Mouse (Mus musculus): Measurements from ENCODE around the gene Rad9b. TPM values are rescaled to one million over a fixed set of nuclear protein-coding genes. Genes with fewer than 3 reads are reported as not detected.

Gene Rad9b
- polyA plus RNA-seq, 1 experiment from 2014 or later = 11.7 TPM

GRCm38 (mm10) chr5:122344260-122344659, 9.8 kb downstream of the Rad9b start:
- Histone ChIP-seq H3K27ac (no peak overlapping the region), H3K4me3 (no peak overlapping the region), H3K36me3 (no peaks in the 10 kb centered on the region), H3K27me3 (replicated peaks) (no peaks in the 10 kb centered on the region), H3K4me2 (replicated peaks) (no peak overlapping the region), H3K9me3 (0 out of 2 replicates have a peak, but pooled peaks cover 2% of the 10 kb centered on the region), H3K9ac (no peak overlapping the region), H3K4me1 (no peaks in the 10 kb centered on the region)
- WGBS = 12% methylated on average over 5 of the region's 5 CpGs
- no peak for ATAC-seq (ENCODE audit: low FRiP score, low read depth)

GRCm38 (mm10) chr5:122343768-122344167, 10.3 kb downstream of the Rad9b start:
- H3K27me3 ChIP-seq (replicated peaks) = no peaks in the 10 kb centered on the region
- 0 out of 2 replicates have a peak, but pooled peaks cover 2% of the 10 kb centered on the region for H3K9me3 ChIP-seq
- no peak overlapping the region for H3K4me2 ChIP-seq (replicated peaks)
- no peak overlapping the region for H3K27ac ChIP-seq
- H3K4me1 ChIP-seq = no peaks in the 10 kb centered on the region
- H3K9ac ChIP-seq = no peak overlapping the region
- H3K4me3 ChIP-seq = no peak overlapping the region
- WGBS = 57% methylated on average over 7 of the region's 7 CpGs
- ATAC-seq (ENCODE audit: low FRiP score, low read depth) = no peak
- no peaks in the 10 kb centered on the region for H3K36me3 ChIP-seq

- Histone ChIP-seq H3K4me1 (no peaks in the 10 kb centered on the region), H3K9me3 (0 out of 2 replicates have a peak, but pooled peaks cover 2% of the 10 kb centered on the region), H3K4me2 (replicated peaks) (no peak overlapping the region), H3K36me3 (no peaks in the 10 kb centered on the region), H3K9ac (no peak overlapping the region), H3K4me3 (no peak overlapping the region), H3K27ac (no peak overlapping the region), H3K27me3 (replicated peaks) (no peaks in the 10 kb centered on the region)
- no peak for ATAC-seq (ENCODE audit: low FRiP score, low read depth)
- 77% methylated on average over 1 of the region's 1 CpGs for WGBS
Measured at GRCm38 (mm10) chr5:122342874-122343273, 11.2 kb downstream of the Rad9b start.

- no peak overlapping the region for H3K4me2 ChIP-seq (replicated peaks)
- no peaks in the 10 kb centered on the region for H3K36me3 ChIP-seq
- H3K9me3 ChIP-seq = no peaks in the 10 kb centered on the region
- H3K27me3 ChIP-seq (replicated peaks) = no peaks in the 10 kb centered on the region
- no peak overlapping the region for H3K27ac ChIP-seq
- H3K4me3 ChIP-seq = no peak overlapping the region
- no peak overlapping the region for H3K9ac ChIP-seq
- ATAC-seq (ENCODE audit: low FRiP score, low read depth) = no peak
- no peaks in the 10 kb centered on the region for H3K4me1 ChIP-seq
- 92% methylated on average over 7 of the region's 7 CpGs for WGBS
Measured at GRCm38 (mm10) chr5:122336554-122337294, 17.3 kb downstream of the Rad9b start.

- Histone ChIP-seq H3K4me3 (no peak overlapping the region), H3K9ac (no peak overlapping the region), H3K36me3 (no peaks in the 10 kb centered on the region), H3K27ac (no peak overlapping the region), H3K27me3 (replicated peaks) (no peaks in the 10 kb centered on the region), H3K4me1 (no peaks in the 10 kb centered on the region), H3K9me3 (no peaks in the 10 kb centered on the region), H3K4me2 (replicated peaks) (no peak overlapping the region)
- WGBS = 70% methylated on average over 3 of the region's 3 CpGs
- ATAC-seq (ENCODE audit: low FRiP score, low read depth) = no peak
Measured at GRCm38 (mm10) chr5:122334682-122335081, 19.4 kb downstream of the Rad9b start.

DNA sequence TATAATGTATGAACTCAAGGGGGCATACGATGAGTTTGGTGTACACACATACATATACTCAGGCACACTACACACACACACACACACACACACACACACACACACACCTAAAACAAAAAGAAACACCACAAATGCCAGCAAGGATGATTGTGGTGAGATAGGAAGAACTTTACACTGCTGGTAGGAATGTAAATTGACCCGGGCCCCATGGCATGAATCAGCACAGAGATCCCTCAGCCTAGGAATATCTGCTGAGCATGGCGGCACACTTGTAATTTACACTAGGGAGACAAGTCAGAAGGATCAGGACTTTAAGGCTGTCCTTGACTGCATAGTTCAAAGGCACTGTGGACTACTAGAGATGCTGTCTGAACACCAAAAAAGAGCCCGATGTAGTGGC, 23.8 kb downstream of the Rad9b start:
- no peak overlapping the region for H3K4me3 ChIP-seq
- peaks cover 14% of the 10 kb centered on the region for H3K36me3 ChIP-seq
- WGBS = 88% methylated on average over 4 of the region's 4 CpGs
- H3K27ac ChIP-seq = no peak overlapping the region
- no peak overlapping the region for H3K4me2 ChIP-seq (replicated peaks)
- H3K27me3 ChIP-seq (replicated peaks) = no peaks in the 10 kb centered on the region
- H3K4me1 ChIP-seq = no peaks in the 10 kb centered on the region
- H3K9ac ChIP-seq = no peak overlapping the region
- no peak for ATAC-seq (ENCODE audit: low FRiP score, low read depth)
- H3K9me3 ChIP-seq = no peaks in the 10 kb centered on the region

- Histone ChIP-seq H3K9ac (no peak overlapping the region), H3K27me3 (replicated peaks) (no peaks in the 10 kb centered on the region), H3K4me2 (replicated peaks) (no peak overlapping the region), H3K9me3 (no peaks in the 10 kb centered on the region), H3K36me3 (peaks cover 26% of the 10 kb centered on the region), H3K4me3 (no peak overlapping the region), H3K27ac (no peak overlapping the region), H3K4me1 (no peaks in the 10 kb centered on the region)
- no peak for ATAC-seq (ENCODE audit: low FRiP score, low read depth)
- WGBS = 96% methylated on average over 3 of the region's 3 CpGs
Measured at GRCm38 (mm10) chr5:122327283-122327682, 26.8 kb downstream of the Rad9b start.

DNA sequence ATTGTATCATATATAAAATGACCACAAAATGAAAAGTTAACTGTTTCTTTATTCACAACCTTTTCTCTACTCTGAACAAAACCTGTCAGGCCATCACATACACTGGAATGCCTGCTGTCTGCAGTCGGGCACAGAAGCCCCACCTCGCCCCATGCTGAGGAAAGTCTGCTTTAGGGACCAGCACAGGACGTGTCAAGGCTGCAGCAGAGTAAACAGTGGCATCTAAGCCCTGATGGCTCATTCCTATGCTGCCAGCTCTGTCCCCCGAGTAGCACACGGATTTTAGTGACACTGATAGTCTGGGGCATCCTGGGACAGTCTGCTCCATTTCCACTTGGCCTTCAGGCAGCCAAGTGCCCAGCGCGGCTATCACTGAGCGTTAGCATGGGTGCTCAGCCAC, 28.6 kb downstream of the Rad9b start:
- no peak for ATAC-seq (ENCODE audit: low FRiP score, low read depth)
- Histone ChIP-seq H3K4me1 (no peaks in the 10 kb centered on the region), H3K4me2 (replicated peaks) (no peak overlapping the region), H3K9ac (no peak overlapping the region), H3K27ac (no peak overlapping the region), H3K27me3 (replicated peaks) (no peaks in the 10 kb centered on the region), H3K36me3 (peaks cover 44% of the 10 kb centered on the region), H3K9me3 (no peaks in the 10 kb centered on the region), H3K4me3 (no peak overlapping the region)
- 87% methylated on average over 8 of the region's 8 CpGs for WGBS

GRCm38 (mm10) chr5:122324608-122325431, 29.2 kb downstream of the Rad9b start:
- peaks cover 50% of the 10 kb centered on the region for H3K36me3 ChIP-seq
- no peak overlapping the region for H3K27ac ChIP-seq
- no peak overlapping the region for H3K9ac ChIP-seq
- no peak overlapping the region for H3K4me3 ChIP-seq
- no peak overlapping the region for H3K4me2 ChIP-seq (replicated peaks)
- 90% methylated on average over 23 of the region's 23 CpGs for WGBS
- H3K9me3 ChIP-seq = no peaks in the 10 kb centered on the region
- no peaks in the 10 kb centered on the region for H3K4me1 ChIP-seq
- no peak for ATAC-seq (ENCODE audit: low FRiP score, low read depth)
- H3K27me3 ChIP-seq (replicated peaks) = no peaks in the 10 kb centered on the region

DNA sequence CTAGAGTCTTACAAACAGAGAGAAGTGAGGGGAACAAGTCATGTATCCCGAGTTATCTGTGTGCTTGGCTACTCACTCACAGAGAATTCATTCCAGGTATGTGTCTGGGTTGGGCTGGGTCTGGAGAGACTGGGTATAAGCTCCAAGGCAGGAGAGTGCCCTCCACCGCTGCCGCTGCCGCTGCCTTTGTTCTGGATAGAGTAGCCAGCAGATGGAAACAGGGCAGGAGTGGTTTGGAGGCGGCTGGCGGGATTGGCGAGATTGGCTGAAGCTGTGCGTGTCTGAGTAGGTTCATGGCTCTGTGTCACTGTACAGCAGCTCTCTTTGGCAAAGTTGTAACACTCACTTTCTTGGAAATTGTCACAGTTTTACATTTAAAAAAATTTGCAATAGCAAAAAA, 30.5 kb downstream of the Rad9b start:
- Histone ChIP-seq H3K27me3 (replicated peaks) (no peaks in the 10 kb centered on the region), H3K36me3 (peaks cover 54% of the 10 kb centered on the region), H3K4me2 (replicated peaks) (no peak overlapping the region), H3K4me3 (no peak overlapping the region), H3K9me3 (no peaks in the 10 kb centered on the region), H3K27ac (no peak overlapping the region), H3K4me1 (no peaks in the 10 kb centered on the region), H3K9ac (no peak overlapping the region)
- 72% methylated on average over 8 of the region's 8 CpGs for WGBS
- no peak for ATAC-seq (ENCODE audit: low FRiP score, low read depth)

- peaks cover 51% of the 10 kb centered on the region for H3K36me3 ChIP-seq
- H3K4me3 ChIP-seq = no peak overlapping the region
- WGBS = 76% methylated on average over 12 of the region's 12 CpGs
- H3K4me2 ChIP-seq (replicated peaks) = no peak overlapping the region
- no peaks in the 10 kb centered on the region for H3K27me3 ChIP-seq (replicated peaks)
- H3K4me1 ChIP-seq = no peaks in the 10 kb centered on the region
- no peaks in the 10 kb centered on the region for H3K9me3 ChIP-seq
- no peak overlapping the region for H3K9ac ChIP-seq
- ATAC-seq (ENCODE audit: low FRiP score, low read depth) = no peak
- no peak overlapping the region for H3K27ac ChIP-seq
Measured at GRCm38 (mm10) chr5:122320205-122320781, 33.7 kb downstream of the Rad9b start.

DNA sequence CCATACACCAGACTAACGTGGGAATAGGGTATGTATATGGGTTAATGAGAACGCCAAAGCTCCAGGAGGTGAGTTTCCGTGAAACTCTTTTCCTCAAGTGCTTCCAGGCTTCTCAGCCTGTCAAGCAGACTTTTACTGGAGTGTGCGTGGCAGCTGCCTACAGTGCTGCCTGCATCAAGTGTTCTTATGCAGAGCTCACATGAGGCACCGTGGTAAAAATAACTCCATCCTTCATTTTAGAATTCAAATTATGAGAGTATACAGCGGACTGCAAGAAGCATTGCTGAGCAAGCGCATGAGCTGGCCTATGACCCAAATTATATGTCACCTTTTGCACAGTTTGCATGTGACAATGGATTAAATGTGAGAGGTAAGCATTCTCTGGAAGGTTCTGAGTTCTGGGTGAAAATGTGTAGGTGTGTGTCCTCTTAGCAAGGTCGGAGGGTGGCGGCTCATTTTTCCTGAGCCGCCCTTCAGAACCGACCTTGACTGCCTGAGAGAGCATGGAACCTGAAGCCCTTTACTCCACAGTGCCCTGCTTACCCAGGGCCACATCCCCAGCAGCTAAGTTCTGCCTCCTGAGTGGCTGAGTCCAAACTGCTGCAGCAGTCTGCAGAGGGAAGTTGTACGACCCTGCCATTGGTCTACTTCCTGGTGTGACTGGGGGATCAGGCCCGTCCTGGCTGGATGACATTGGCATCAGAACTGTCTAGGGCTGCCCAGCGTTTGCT, 34.4 kb downstream of the Rad9b start:
- Histone ChIP-seq H3K9ac (no peak overlapping the region), H3K4me2 (replicated peaks) (no peak overlapping the region)
- 80% methylated on average over 14 of the region's 14 CpGs for WGBS

More for the DNA sequence above, 34.4 kb downstream of the Rad9b start:
- Histone ChIP-seq H3K4me1 (no peaks in the 10 kb centered on the region), H3K27ac (no peak overlapping the region), H3K36me3 (peaks cover 44% of the 10 kb centered on the region), H3K27me3 (replicated peaks) (no peaks in the 10 kb centered on the region), H3K4me3 (no peak overlapping the region), H3K9me3 (no peaks in the 10 kb centered on the region)
- no peak for ATAC-seq (ENCODE audit: low FRiP score, low read depth)
